Mouse (Mus musculus) limb, embryonic 15.5 days (tissue): ENCODE results near the gene Clec12a. TPM values are rescaled to one million over a fixed set of nuclear protein-coding genes. Genes with fewer than 3 reads are reported as not detected.

Experiments used
- ATAC-seq: fragments of 200-750 bp; cut with Nextera tagmentation; 2 replicates; pipeline ENCODE4 v1.8.0; 2017; ENCODE audit warnings: low read depth, moderate TSS enrichment; ENCODE audit not compliant: insufficient number of reproducible peaks, low FRiP score, low TSS enrichment
- H3K27ac ChIP-seq: fragments of 300-500 bp; sonication (generic); 2 replicates; pipeline ENCODE4 v1.5.1; 2015; ENCODE audit warnings: moderate library complexity, mild to moderate bottlenecking, inconsistent platforms
- H3K27me3 ChIP-seq: fragments of 300-500 bp; sonication (generic); 2 replicates; pipeline ENCODE4 v1.6.1; 2015; ENCODE audit warnings: inconsistent platforms
- H3K36me3 ChIP-seq: fragments of 300-500 bp; sonication (generic); 2 replicates; pipeline ENCODE4 v1.6.1; 2015; ENCODE audit warnings: inconsistent platforms
- H3K4me1 ChIP-seq: fragments of 300-500 bp; sonication (generic); 2 replicates; pipeline ENCODE4 v1.6.1; 2015; ENCODE audit warnings: inconsistent platforms
- H3K4me2 ChIP-seq: fragments of 300-500 bp; sonication (generic); 2 replicates; pipeline ENCODE4 v1.6.1; 2015; ENCODE audit warnings: mild to moderate bottlenecking, inconsistent platforms
- H3K4me3 ChIP-seq: fragments of 300-500 bp; sonication (generic); 2 replicates; pipeline ENCODE4 v1.5.1; 2015; ENCODE audit warnings: mild to moderate bottlenecking, inconsistent platforms
- H3K9ac ChIP-seq: fragments of 300-500 bp; sonication (generic); 2 replicates; pipeline ENCODE4 v1.6.1; 2015; ENCODE audit warnings: inconsistent platforms
- H3K9me3 ChIP-seq: fragments of 300-500 bp; sonication (generic); 2 replicates; pipeline ENCODE4 v1.6.1; 2016; ENCODE audit warnings: inconsistent platforms
- WGBS: fragments of 180-500 bp; shearing (Covaris S2); methylation state at CpG from one replicate; pipeline ENCODE4 v1.1.7; 2015; 5-methylcytosine and 5-hydroxymethylcytosine counted together
- polyA plus RNA-seq: library from polyadenylated mRNA; unstranded; fragments of >200 nt; fragmentation: Nextera tagmentation; extraction: Ambion mirVana; gene quantifications from 2 replicates; pipeline ENCODE4 v1.2.1, GENCODE M21; 2015

Gene Clec12a
- polyA plus RNA-seq, 1 experiment from 2014 or later, result 1.0 TPM

- no peak for ATAC-seq
- no peak overlapping the region for H3K27ac ChIP-seq
- H3K9ac ChIP-seq, result no peak overlapping the region
- no peaks in the 10 kb centered on the region for H3K36me3 ChIP-seq
- no peaks in the 10 kb centered on the region for H3K27me3 ChIP-seq
- no peak overlapping the region for H3K4me3 ChIP-seq
- no peaks in the 10 kb centered on the region for H3K4me1 ChIP-seq
- 41% methylated on average over 3 of the region's 3 CpGs for WGBS
- H3K4me2 ChIP-seq, result no peak overlapping the region
- H3K9me3 ChIP-seq, result no peaks in the 10 kb centered on the region
These were observed 41.0 kb downstream of the Clec12a start for GRCm38 (mm10) chr6:129383466-129383865.

DNA sequence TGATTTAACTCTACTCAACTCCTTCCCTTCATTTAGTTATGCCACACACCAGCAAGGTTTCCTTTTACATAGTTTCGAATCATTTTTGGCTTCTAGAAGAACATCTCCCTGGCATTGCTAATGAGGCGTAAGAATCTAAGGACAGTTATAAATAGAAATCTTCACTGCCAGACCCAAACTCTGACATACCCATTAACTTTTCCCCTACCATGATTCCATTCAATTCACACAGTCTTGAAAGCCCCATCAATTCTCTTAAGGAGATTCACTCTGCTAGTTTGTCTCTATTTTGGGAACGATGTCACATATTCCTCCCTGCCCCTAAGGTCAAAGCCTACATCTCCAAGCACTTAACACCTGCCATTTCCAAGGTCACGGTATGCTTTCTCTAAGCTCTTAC, 42.5 kb downstream of the Clec12a start:
- Histone ChIP-seq H3K4me2 (no peak overlapping the region), H3K4me1 (no peaks in the 10 kb centered on the region), H3K9me3 (no peaks in the 10 kb centered on the region), H3K4me3 (no peak overlapping the region), H3K9ac (no peak overlapping the region), H3K36me3 (no peaks in the 10 kb centered on the region), H3K27ac (no peak overlapping the region), H3K27me3 (no peaks in the 10 kb centered on the region)
- 85% methylated on average over 4 of the region's 4 CpGs for WGBS
- ATAC-seq, result no peak

GRCm38 (mm10) chr6:129385774-129386173, 43.3 kb downstream of the Clec12a start, which contains the start of gene Clec12b:
Clec12b (minus strand) TSS chr6:129385874.
- H3K27me3 ChIP-seq, result no peaks in the 10 kb centered on the region
- no peak within 1 kb of the TSS for H3K9ac ChIP-seq
- no peak for ATAC-seq
- no peaks in the 10 kb centered on the region for H3K9me3 ChIP-seq
- no peaks in the 10 kb centered on the region for H3K4me1 ChIP-seq
- H3K4me2 ChIP-seq, result no peak within 1 kb of the TSS
- H3K4me3 ChIP-seq, result no peak within 1 kb of the TSS
- no peak within 1 kb of the TSS for H3K27ac ChIP-seq
- H3K36me3 ChIP-seq, result no peaks in the 10 kb centered on the region
- WGBS, result 75% methylated on average over 2 of the region's 2 CpGs

- Histone ChIP-seq H3K4me1 (no peaks in the 10 kb centered on the region), H3K36me3 (no peaks in the 10 kb centered on the region), H3K27ac (no peak overlapping the region), H3K4me2 (no peak overlapping the region), H3K9ac (no peak overlapping the region), H3K9me3 (no peaks in the 10 kb centered on the region), H3K27me3 (no peaks in the 10 kb centered on the region), H3K4me3 (no peak overlapping the region)
- no peak for ATAC-seq
- 19% methylated on average over 2 of the region's 2 CpGs for WGBS
These were observed 50.7 kb downstream of the Clec12a start for GRCm38 (mm10) chr6:129393087-129393720.

- no peaks in the 10 kb centered on the region for H3K27me3 ChIP-seq
- no peak overlapping the region for H3K27ac ChIP-seq
- H3K9me3 ChIP-seq, result no peaks in the 10 kb centered on the region
- H3K4me2 ChIP-seq, result no peak overlapping the region
- 78% methylated on average over 6 of the region's 6 CpGs for WGBS
- ATAC-seq, result no peak
- no peaks in the 10 kb centered on the region for H3K4me1 ChIP-seq
- H3K36me3 ChIP-seq, result no peaks in the 10 kb centered on the region
- no peak overlapping the region for H3K9ac ChIP-seq
- H3K4me3 ChIP-seq, result no peak overlapping the region
These were observed 51.2 kb downstream of the Clec12a start for GRCm38 (mm10) chr6:129393732-129394131.

GRCm38 (mm10) chr6:129396997-129397396, 54.5 kb downstream of the Clec12a start, which contains the start of gene Clec1b:
Clec1b (plus strand) TSS chr6:129397297.
- ATAC-seq, result no peak
- Histone ChIP-seq H3K4me1 (no peaks in the 10 kb centered on the region), H3K9ac (no peak within 1 kb of the TSS), H3K36me3 (no peaks in the 10 kb centered on the region), H3K27me3 (no peaks in the 10 kb centered on the region), H3K27ac (no peak within 1 kb of the TSS), H3K4me2 (no peak within 1 kb of the TSS), H3K9me3 (no peaks in the 10 kb centered on the region), H3K4me3 (no peak within 1 kb of the TSS)
- 83% methylated on average over 8 of the region's 8 CpGs for WGBS

DNA sequence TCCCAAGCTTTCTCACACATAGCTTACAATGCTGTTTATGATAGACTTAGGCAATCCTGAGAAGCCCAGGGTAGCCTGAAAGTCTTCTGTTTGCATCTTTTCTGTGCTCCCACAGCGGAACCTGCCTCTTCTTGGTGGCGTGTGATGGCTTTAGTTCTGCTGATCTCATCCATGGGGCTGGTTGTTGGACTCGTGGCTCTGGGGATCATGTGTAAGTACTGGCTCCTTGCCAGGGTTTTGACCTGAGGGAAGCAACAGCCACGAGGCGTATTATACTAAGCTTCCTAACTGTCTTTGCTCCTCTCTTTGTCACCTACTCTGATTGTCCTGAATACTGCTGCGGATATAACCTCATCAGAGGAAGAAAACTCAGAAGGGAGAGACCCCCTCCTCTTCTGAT, 57.5 kb downstream of the Clec12a start:
- WGBS, result 61% methylated on average over 6 of the region's 6 CpGs
- no peak overlapping the region for H3K4me3 ChIP-seq
- no peaks in the 10 kb centered on the region for H3K9me3 ChIP-seq
- ATAC-seq, result no peak
- no peak overlapping the region for H3K27ac ChIP-seq
- H3K4me1 ChIP-seq, result no peaks in the 10 kb centered on the region
- H3K36me3 ChIP-seq, result no peaks in the 10 kb centered on the region
- no peak overlapping the region for H3K9ac ChIP-seq
- no peaks in the 10 kb centered on the region for H3K27me3 ChIP-seq
- H3K4me2 ChIP-seq, result no peak overlapping the region

GRCm38 (mm10) chr6:129402404-129402803, 59.9 kb downstream of the Clec12a start:
- H3K27ac ChIP-seq, result no peak overlapping the region
- H3K27me3 ChIP-seq, result no peaks in the 10 kb centered on the region
- 87% methylated on average over 2 of the region's 2 CpGs for WGBS
- H3K36me3 ChIP-seq, result no peaks in the 10 kb centered on the region
- H3K4me2 ChIP-seq, result no peak overlapping the region
- ATAC-seq, result no peak
- no peak overlapping the region for H3K9ac ChIP-seq
- no peaks in the 10 kb centered on the region for H3K4me1 ChIP-seq
- H3K4me3 ChIP-seq, result no peak overlapping the region
- H3K9me3 ChIP-seq, result no peaks in the 10 kb centered on the region

DNA sequence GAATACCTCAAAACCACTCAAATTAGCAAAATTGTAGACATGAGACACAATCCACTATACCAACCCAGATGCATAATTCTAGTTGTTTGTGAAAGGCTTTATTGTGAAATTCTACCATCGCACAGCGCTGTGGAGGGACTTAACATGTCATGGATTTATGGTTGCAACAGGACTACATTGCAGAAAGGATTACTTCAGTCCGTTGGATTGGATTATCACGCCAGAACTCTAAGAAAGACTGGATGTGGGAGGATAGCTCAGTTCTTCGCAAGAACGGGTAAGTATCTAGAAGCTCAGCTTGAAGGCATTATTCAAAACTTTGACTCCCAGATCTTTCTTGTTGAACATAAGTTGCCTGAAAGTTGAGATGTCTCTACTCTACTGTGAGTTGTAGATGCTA, 60.9 kb downstream of the Clec12a start:
- no peak for ATAC-seq
- Histone ChIP-seq H3K27me3 (no peaks in the 10 kb centered on the region), H3K9me3 (no peaks in the 10 kb centered on the region), H3K4me2 (no peak overlapping the region), H3K36me3 (no peaks in the 10 kb centered on the region), H3K4me1 (no peaks in the 10 kb centered on the region), H3K27ac (no peak overlapping the region), H3K9ac (no peak overlapping the region), H3K4me3 (no peak overlapping the region)
- WGBS, result 81% methylated on average over 6 of the region's 6 CpGs

DNA sequence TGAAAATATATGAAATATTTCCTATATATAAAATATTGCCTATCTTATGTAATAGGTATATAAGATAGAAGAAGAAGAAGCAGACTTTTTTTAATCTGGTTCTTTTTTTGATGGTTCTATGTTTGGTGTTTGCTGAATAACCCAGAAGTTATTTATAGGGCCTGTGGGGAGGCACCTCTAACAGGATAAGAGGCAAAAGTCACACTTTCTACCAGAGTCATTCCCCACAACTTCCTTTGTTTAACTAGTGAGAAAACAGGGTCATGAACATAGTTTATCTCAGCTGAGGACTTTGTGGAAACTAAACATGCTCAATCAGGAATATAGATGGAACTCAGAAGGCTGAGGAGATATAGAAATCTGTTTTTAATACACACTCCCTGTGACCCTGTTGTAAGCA, 63.5 kb downstream of the Clec12a start:
- Histone ChIP-seq H3K4me2 (no peak overlapping the region), H3K27ac (no peak overlapping the region), H3K27me3 (no peaks in the 10 kb centered on the region), H3K36me3 (no peaks in the 10 kb centered on the region), H3K4me1 (no peaks in the 10 kb centered on the region), H3K9me3 (no peaks in the 10 kb centered on the region), H3K4me3 (no peak overlapping the region), H3K9ac (no peak overlapping the region)
- no peak for ATAC-seq

- H3K27me3 ChIP-seq, result no peaks in the 10 kb centered on the region
- H3K9ac ChIP-seq, result no peak overlapping the region
- no peak for ATAC-seq
- H3K36me3 ChIP-seq, result no peaks in the 10 kb centered on the region
- H3K4me2 ChIP-seq, result no peak overlapping the region
- H3K9me3 ChIP-seq, result no peaks in the 10 kb centered on the region
- 41% methylated on average over 2 of the region's 2 CpGs for WGBS
- no peaks in the 10 kb centered on the region for H3K4me1 ChIP-seq
- no peak overlapping the region for H3K4me3 ChIP-seq
- H3K27ac ChIP-seq, result no peak overlapping the region
These were observed 64.8 kb downstream of the Clec12a start for GRCm38 (mm10) chr6:129407324-129407723.

GRCm38 (mm10) chr6:129408562-129408961, 66.1 kb downstream of the Clec12a start, which contains the start of gene Clec9a:
Clec9a (plus strand) TSS chr6:129408862.
- H3K9ac ChIP-seq, result no peak within 1 kb of the TSS
- H3K4me1 ChIP-seq, result no peaks in the 10 kb centered on the region
- H3K27me3 ChIP-seq, result no peaks in the 10 kb centered on the region
- H3K9me3 ChIP-seq, result no peaks in the 10 kb centered on the region
- H3K4me3 ChIP-seq, result no peak within 1 kb of the TSS
- H3K27ac ChIP-seq, result no peak within 1 kb of the TSS
- H3K4me2 ChIP-seq, result no peak within 1 kb of the TSS
- no peak for ATAC-seq
- H3K36me3 ChIP-seq, result no peaks in the 10 kb centered on the region
- whole genome bisulfite sequencing, result 86% methylated on average over 2 of the region's 2 CpGs

DNA sequence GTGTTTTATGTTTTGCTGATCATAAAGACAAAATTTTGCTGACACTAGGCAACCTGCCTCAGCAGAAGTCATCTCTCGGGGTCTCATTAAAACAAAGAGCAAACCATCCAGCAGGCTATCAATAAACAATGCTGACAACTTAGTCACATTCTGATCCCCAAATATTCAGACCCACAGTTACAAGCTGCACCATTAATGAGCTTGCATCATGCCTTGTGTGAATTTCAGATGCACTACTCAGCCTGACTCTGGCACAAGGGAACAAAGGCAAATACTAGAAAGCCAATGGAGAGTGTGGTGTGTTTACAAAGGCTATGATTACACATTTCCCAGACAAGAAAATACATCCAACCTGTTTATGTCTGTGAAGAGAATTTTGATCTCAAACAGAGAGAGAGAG, 71.7 kb downstream of the Clec12a start:
- Histone ChIP-seq H3K36me3 (no peaks in the 10 kb centered on the region), H3K27ac (no peak overlapping the region), H3K9ac (no peak overlapping the region), H3K4me1 (no peaks in the 10 kb centered on the region), H3K9me3 (no peaks in the 10 kb centered on the region), H3K27me3 (no peaks in the 10 kb centered on the region), H3K4me2 (no peak overlapping the region), H3K4me3 (no peak overlapping the region)
- no peak for ATAC-seq
- 73% methylated on average over 1 of the region's 1 CpGs for whole genome bisulfite sequencing
